Mouse (Mus musculus): ENCODE results near the gene Pgrmc1. TPM values are rescaled to one million over a fixed set of nuclear protein-coding genes. Genes with fewer than 3 reads are reported as not detected.
"Not testable (repeated sequence)": the region's sequence is repeated elsewhere in the genome, so short reads cannot be mapped to it uniquely, and the experiment has no call there.

Gene Pgrmc1
- polyA plus RNA-seq, 1 experiment: 105 TPM

- H3K4me1 ChIP-seq (ENCODE audit: control insufficient read depth, insufficient read depth, insufficient read length, low read length): no peaks in the 10 kb centered on the region
- H3K27ac ChIP-seq (replicated peaks; ENCODE audit: low read depth, low read length): peak overlapping the region; percentile 17; the same call in 1 of the 2 replicates
- no peak overlapping the region for H3K4me3 ChIP-seq (ENCODE audit: insufficient read depth, low read depth, low read length)
Observed at GRCm38 (mm10) chrX:36591539-36591938, 6.5 kb upstream of the Pgrmc1 start.

GRCm38 (mm10) chrX:36595247-36595646 lies 2.8 kb upstream of the Pgrmc1 start:
- Histone ChIP-seq H3K27ac (replicated peaks; ENCODE audit: low read depth, low read length) (no peak overlapping the region), H3K4me3 (ENCODE audit: insufficient read depth, low read depth, low read length) (no peak overlapping the region), H3K4me1 (ENCODE audit: control insufficient read depth, insufficient read depth, insufficient read length, low read length) (peaks cover 3% of the 10 kb centered on the region; the same call in 1 of the 2 replicates)

GRCm38 (mm10) chrX:36596483-36597120 lies 1.4 kb upstream of the Pgrmc1 start:
- not testable (repeated sequence) for H3K4me1 ChIP-seq (ENCODE audit: control insufficient read depth, insufficient read depth, insufficient read length, low read length); H3K27ac ChIP-seq (replicated peaks; ENCODE audit: low read depth, low read length); H3K4me3 ChIP-seq (ENCODE audit: insufficient read depth, low read depth, low read length)

GRCm38 (mm10) chrX:36598390-36598810 lies 394 bp downstream of the Pgrmc1 start:
- H3K27ac ChIP-seq (replicated peaks; ENCODE audit: low read depth, low read length): peak overlapping the region; percentile 96
- peak overlapping the region; percentile 99 for H3K4me3 ChIP-seq (ENCODE audit: insufficient read depth, low read depth, low read length)
- H3K4me1 ChIP-seq (ENCODE audit: control insufficient read depth, insufficient read depth, insufficient read length, low read length): peaks cover 3% of the 10 kb centered on the region; the same call in 1 of the 2 replicates

- Histone ChIP-seq H3K27ac (replicated peaks; ENCODE audit: low read depth, low read length) (no peak overlapping the region; the same call in 1 of the 2 replicates), H3K4me1 (ENCODE audit: control insufficient read depth, insufficient read depth, insufficient read length, low read length) (peaks cover 3% of the 10 kb centered on the region; the same call in 1 of the 2 replicates), H3K4me3 (ENCODE audit: insufficient read depth, low read depth, low read length) (peak overlapping the region; percentile 99)
Observed at GRCm38 (mm10) chrX:36598861-36599344, 897 bp downstream of the Pgrmc1 start.

- peaks cover 3% of the 10 kb centered on the region; the same call in 1 of the 2 replicates for H3K4me1 ChIP-seq (ENCODE audit: control insufficient read depth, insufficient read depth, insufficient read length, low read length)
- no peak overlapping the region for H3K27ac ChIP-seq (replicated peaks; ENCODE audit: low read depth, low read length)
- no peak overlapping the region for H3K4me3 ChIP-seq (ENCODE audit: insufficient read depth, low read depth, low read length)
Observed at GRCm38 (mm10) chrX:36599656-36600055, 1.6 kb downstream of the Pgrmc1 start.

GRCm38 (mm10) chrX:36600066-36600465 lies 2.1 kb downstream of the Pgrmc1 start:
- Histone ChIP-seq H3K4me3 (ENCODE audit: insufficient read depth, low read depth, low read length) (no peak overlapping the region), H3K27ac (replicated peaks; ENCODE audit: low read depth, low read length) (no peak overlapping the region), H3K4me1 (ENCODE audit: control insufficient read depth, insufficient read depth, insufficient read length, low read length) (peaks cover 3% of the 10 kb centered on the region; the same call in 1 of the 2 replicates)

GRCm38 (mm10) chrX:36602926-36603325 lies 4.9 kb downstream of the Pgrmc1 start:
- Histone ChIP-seq H3K4me1 (ENCODE audit: control insufficient read depth, insufficient read depth, insufficient read length, low read length) (peaks cover 3% of the 10 kb centered on the region; the same call in 1 of the 2 replicates), H3K27ac (replicated peaks; ENCODE audit: low read depth, low read length) (no peak overlapping the region), H3K4me3 (ENCODE audit: insufficient read depth, low read depth, low read length) (no peak overlapping the region)

- H3K27ac ChIP-seq (replicated peaks; ENCODE audit: low read depth, low read length): no peak overlapping the region
- peaks cover 3% of the 10 kb centered on the region; the same call in 1 of the 2 replicates for H3K4me1 ChIP-seq (ENCODE audit: control insufficient read depth, insufficient read depth, insufficient read length, low read length)
- H3K4me3 ChIP-seq (ENCODE audit: insufficient read depth, low read depth, low read length): no peak overlapping the region
Observed at GRCm38 (mm10) chrX:36604040-36604439, 6.0 kb downstream of the Pgrmc1 start.

GRCm38 (mm10) chrX:36609117-36609516 lies 11.1 kb downstream of the Pgrmc1 start:
- Histone ChIP-seq H3K4me3 (ENCODE audit: insufficient read depth, low read depth, low read length) (no peak overlapping the region), H3K4me1 (ENCODE audit: control insufficient read depth, insufficient read depth, insufficient read length, low read length) (no peaks in the 10 kb centered on the region), H3K27ac (replicated peaks; ENCODE audit: low read depth, low read length) (no peak overlapping the region)

GRCm38 (mm10) chrX:36628102-36628501 lies 30.1 kb downstream of the Pgrmc1 start:
- Histone ChIP-seq H3K4me1 (ENCODE audit: control insufficient read depth, insufficient read depth, insufficient read length, low read length) (no peaks in the 10 kb centered on the region), H3K27ac (replicated peaks; ENCODE audit: low read depth, low read length) (no peak overlapping the region), H3K4me3 (ENCODE audit: insufficient read depth, low read depth, low read length) (no peak overlapping the region)

GRCm38 (mm10) chrX:36630771-36631170 lies 32.8 kb downstream of the Pgrmc1 start:
- Histone ChIP-seq H3K4me3 (ENCODE audit: insufficient read depth, low read depth, low read length) (no peak overlapping the region), H3K4me1 (ENCODE audit: control insufficient read depth, insufficient read depth, insufficient read length, low read length) (no peaks in the 10 kb centered on the region), H3K27ac (replicated peaks; ENCODE audit: low read depth, low read length) (no peak overlapping the region)

- H3K27ac ChIP-seq (replicated peaks; ENCODE audit: low read depth, low read length): no peak overlapping the region
- H3K4me1 ChIP-seq (ENCODE audit: control insufficient read depth, insufficient read depth, insufficient read length, low read length): no peaks in the 10 kb centered on the region; the same call in 1 of the 2 replicates
- H3K4me3 ChIP-seq (ENCODE audit: insufficient read depth, low read depth, low read length): no peak overlapping the region
Observed at GRCm38 (mm10) chrX:36640046-36640445, 42.0 kb downstream of the Pgrmc1 start.

GRCm38 (mm10) chrX:36644657-36645551 lies 46.9 kb downstream of the Pgrmc1 start, which contains the start of gene Akap17b:
TSS of gene Akap17b (minus strand) at chrX:36645395.
- H3K4me1 ChIP-seq (ENCODE audit: control insufficient read depth, insufficient read depth, insufficient read length, low read length): no peaks in the 10 kb centered on the region; the same call in 1 of the 2 replicates
- H3K27ac ChIP-seq (replicated peaks; ENCODE audit: low read depth, low read length): no peak within 1 kb of the TSS
- peak within 1 kb of the TSS; percentile 80 for H3K4me3 ChIP-seq (ENCODE audit: insufficient read depth, low read depth, low read length)

All from brown adipose tissue, adult 24 weeks (tissue).